Mouse (Mus musculus): ENCODE data around the gene Oat. TPM values are rescaled to one million over a fixed set of nuclear protein-coding genes. Genes with fewer than 3 reads are reported as not detected.

Gene Oat
- total RNA-seq, 2 experiments from 2014 or later = 98.5 to 134 TPM

- DNase-seq (ENCODE audit: low spot score in 2 of 2) = peak; percentile 95 to 96
These were observed 24.7 kb downstream of the Oat start for GRCm38 (mm10) chr7:132551351-132552126.

GRCm38 (mm10) chr7:132547126-132547525 is 29.1 kb downstream of the Oat start:
- DNase-seq (ENCODE audit: low spot score in 2 of 2) = no peak

- DNase-seq (ENCODE audit: low spot score in 2 of 2) = no peak
These were observed 33.8 kb downstream of the Oat start for GRCm38 (mm10) chr7:132542427-132542826.

GRCm38 (mm10) chr7:132541566-132541965 is 34.6 kb downstream of the Oat start:
- DNase-seq (ENCODE audit: low spot score in 2 of 2) = no peak

- no peak for DNase-seq (ENCODE audit: low spot score in 2 of 2)
These were observed 35.6 kb downstream of the Oat start for GRCm38 (mm10) chr7:132540597-132540996.

GRCm38 (mm10) chr7:132529206-132529605 is 47.0 kb downstream of the Oat start:
- DNase-seq (ENCODE audit: low spot score in 2 of 2) = no peak

GRCm38 (mm10) chr7:132513419-132513982 is 62.7 kb downstream of the Oat start:
- DNase-seq (ENCODE audit: low spot score in 2 of 2) = no peak

- no peak for DNase-seq (ENCODE audit: low spot score in 2 of 2)
These were observed 67.1 kb downstream of the Oat start for GRCm38 (mm10) chr7:132509110-132509509.

Other genes with a start within 250 kb of the Oat start
- not detected for gene Nkx1-2, start 23.2 kb upstream of the Oat start, total RNA-seq (2021)
- gene Lhpp, start 34.2 kb upstream of the Oat start, total RNA-seq (2021) = 10 to 100 TPM; 17.1 to 26.8 TPM
- 10 to 100 TPM; 41.2 to 71.7 TPM for gene Fam53b, start 237.5 kb upstream of the Oat start, total RNA-seq (2021)